Mouse (Mus musculus): ENCODE data around the gene Cd300a.

Gene Cd300a

DNA sequence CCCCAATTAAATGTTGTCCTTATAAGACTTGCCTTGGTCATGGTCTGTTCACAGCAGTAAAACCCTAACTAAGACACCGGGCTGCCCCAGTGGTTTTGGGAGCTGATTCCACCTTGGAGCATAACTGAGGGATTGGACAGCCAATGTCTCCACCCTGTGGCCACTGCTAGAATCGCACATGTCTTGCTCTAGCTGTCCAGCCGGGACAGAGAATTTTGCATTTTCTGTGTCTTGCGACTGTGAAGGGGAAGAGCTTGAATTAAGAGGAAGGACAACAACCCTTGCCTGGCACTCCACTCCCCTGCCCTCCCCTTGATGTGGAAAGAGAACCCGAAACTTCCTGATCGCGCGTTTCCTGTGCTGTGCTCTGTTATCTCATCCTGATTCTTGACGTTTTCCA lies 23.0 kb downstream of the Cd300a start:
- DNase-seq = peak; percentile 79

DNA sequence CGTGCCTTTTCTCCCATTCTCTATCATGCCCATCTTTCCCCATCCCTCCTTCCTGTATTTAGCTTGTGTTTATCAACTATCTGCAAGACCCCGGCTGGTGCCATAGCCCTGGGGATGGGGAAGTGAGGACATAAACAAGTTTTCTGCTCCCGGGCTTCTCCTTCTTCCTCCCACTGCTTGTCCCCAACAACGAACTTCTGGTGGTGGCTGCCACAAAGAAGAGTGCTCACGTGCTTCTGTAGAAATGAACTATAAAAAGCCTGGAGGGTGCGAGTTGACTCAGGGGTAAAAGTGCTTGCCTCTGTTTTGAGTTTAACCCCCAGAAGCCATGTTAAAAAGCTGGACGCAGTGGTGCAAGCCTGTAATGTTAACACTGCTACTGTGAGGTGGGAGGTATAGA lies 25.1 kb downstream of the Cd300a start:
- DNase-seq = no peak

DNA sequence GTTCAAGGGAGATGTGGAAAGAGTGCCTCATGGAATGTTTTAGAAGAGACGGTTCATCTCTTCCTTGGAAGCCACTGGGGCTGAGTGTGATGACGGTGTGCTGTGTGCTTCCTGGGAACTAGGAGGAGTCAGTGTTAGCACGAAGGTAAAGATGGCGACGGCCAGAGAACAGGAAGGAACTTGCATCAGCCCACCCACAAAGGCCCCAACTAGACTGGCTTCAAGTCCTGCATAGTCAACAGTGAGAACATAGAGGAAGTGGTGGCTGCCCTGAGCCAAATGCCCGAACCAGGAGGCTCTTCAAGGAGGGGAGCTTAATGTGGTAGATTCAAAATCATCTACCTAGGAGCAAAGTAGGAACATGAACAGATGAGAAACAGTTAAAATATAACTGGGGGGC lies 27.3 kb downstream of the Cd300a start:
- DNase-seq = no peak

DNA sequence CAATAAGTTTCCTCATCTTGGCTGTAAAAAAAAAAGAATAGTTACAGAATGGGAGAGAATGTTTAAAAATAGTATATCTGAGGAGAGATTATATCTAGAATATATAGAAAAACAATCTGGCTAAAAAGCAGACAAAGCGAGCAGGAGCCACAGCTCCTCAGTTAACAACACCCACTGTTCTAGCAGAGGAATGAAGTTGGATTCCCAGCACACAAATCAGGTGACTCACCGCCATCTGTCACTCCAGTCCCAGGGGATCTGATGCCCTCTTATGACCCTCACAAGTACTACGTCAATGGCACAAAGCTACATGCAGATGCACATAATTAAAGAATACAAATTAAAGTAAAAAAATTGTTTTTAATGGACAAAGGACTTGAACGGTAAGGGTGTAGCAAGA lies 32.6 kb downstream of the Cd300a start:
- DNase-seq = no peak

DNA sequence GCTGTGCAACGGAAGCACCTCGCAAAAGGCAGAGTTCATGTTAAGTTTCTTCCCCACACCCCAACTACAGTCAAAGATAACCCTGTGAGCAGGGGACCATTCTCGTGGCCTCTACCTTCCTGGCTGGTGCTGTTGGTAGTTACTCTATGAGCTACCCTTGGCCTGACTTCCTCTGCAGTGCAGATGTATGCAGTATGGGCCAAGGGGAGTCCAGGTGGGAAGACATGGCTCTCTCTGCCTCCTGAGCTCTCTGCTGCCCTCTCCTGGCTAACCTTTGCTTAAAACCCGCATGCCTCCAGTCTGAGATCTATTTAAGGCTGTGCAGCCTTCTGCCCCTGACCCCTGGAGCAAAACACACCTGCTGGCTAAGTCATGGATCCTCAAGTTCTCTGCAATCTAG lies 34.1 kb downstream of the Cd300a start:
- peak; percentile 20 for DNase-seq

DNA sequence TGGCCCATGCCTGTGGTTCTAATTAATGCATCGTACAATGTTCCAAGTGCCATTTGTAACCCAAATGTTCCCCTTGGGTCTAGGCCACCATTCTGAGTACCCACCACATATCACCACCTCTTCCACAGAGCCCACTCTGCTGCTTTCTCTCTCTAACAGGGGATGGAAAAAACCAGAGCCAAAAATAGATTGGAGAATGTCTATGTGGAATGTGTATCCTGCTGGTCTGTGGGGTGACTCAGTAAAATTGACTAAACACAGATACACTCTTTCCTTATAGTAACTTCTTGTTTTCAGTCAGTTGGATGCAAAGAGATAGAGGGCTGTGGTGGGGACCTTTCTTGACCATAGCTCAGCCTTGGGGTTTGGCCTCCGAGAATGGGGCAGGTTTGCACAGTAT lies 39.7 kb downstream of the Cd300a start:
- DNase-seq = no peak

DNA sequence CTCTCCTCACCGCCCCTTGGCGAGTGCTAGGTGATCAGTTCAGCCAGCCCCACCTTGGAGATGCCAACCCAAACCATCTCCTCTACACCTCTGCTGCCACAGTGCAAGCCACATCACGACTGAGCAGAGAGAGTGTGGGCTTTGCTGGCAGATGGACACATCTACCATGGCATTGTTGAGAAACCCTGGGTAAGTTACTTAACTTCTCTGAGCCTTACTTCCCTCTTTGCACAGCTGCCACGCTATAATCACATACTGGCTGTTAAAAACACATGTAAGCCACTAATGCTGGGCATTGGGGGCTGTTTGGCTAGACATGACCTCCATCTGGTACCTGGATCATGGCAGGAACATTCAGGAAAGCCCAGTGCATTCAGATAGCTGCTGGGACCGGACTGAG lies 41.2 kb downstream of the Cd300a start:
- DNase-seq = no peak

DNA sequence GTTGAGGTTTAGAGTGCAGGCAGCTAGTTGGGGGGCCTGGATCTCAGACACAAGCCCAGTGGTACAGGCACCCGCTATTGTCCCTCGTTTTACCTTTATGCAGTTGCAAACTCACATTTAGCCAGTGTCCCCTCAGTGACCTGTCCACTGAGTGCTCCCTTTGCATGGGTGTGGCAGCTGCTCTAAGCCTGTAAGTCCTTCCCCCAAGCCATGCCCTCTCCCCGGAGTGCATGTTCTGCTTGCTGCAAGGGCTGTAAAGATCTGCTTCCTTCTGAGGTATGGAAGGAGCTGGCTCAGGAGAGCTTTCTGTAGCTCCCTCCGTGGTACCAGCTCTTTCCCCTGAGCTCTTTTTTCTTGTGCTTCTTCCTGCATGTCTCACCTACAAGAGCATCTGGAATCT lies 43.8 kb downstream of the Cd300a start:
- no peak for DNase-seq

DNA sequence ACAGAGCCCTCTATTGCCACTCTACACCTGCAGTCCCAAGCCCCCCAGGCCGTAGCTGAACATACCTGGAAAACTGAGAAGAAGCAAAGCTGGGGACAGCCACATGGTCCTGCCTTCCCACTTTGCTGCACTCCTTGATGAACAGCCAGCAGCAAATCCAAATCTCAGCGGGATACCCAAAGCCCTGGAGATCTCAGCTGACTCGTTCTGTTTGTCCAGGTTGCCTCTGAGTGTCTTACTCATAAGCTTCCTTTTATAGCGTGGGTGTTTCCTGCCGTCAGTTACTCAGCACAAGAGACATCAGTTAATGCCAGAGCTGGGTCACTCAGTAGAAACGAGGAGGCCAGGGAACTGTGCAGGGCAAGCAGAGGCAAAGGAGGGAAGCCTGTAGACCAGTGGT lies 44.3 kb downstream of the Cd300a start, which contains the start of gene Cd300lb:
TSS of gene Cd300lb (minus strand) at position 243 of the 400 bp plus-strand sequence.
- DNase-seq = no peak
